Mouse (Mus musculus): ENCODE measurements around the gene Cybrd1. TPM values are rescaled to one million over a fixed set of nuclear protein-coding genes. Genes with fewer than 3 reads are reported as not detected.

Cybrd1 gene
- polyA plus RNA-seq, 1 experiment, result 8.3 TPM

DNA sequence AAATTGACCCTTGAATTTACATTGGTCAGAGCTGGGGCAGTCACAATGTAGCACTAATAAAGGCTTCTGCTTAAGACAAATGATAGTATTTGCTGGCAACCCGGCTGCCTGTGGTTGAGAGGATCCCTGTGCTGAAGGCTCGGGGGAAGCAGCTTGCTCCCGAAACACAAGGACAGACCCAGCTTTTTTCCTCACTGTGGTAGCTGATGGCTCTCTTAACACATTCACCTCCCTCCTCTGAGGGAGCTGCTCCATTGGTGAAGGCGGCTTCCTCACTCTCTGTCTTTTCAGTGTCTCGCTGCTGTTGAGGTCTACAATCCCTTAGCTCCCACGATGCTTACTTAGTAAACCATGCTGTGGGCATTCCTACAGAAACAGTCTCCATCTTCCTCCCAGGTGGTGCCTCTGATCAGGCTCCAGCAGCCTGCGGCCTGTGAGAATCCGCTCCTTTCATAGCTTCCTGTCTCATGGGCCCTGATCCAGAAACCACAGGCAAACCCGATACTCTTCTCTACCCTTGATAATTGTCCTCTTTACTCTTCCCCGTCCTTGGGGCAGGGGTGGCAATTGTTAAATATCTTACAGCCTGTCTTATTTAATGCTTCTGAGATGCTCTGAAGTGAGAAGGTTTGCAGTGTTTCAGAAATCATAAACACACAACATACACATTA is 15.0 kb upstream of the Cybrd1 start:
- no peak for TF ChIP-seq POLR2A (IDR thresholded peaks at IDR 0.05; ENCODE audit: borderline replicate concordance, extremely low read depth, low read depth, low read length)
- no peak for TF ChIP-seq CTCF (IDR thresholded peaks at IDR 0.05; ENCODE audit: insufficient read depth, low read length)
- no peak for DNase-seq
- WGBS, result 62% methylated on average over 10 of the region's 10 CpGs

DNA sequence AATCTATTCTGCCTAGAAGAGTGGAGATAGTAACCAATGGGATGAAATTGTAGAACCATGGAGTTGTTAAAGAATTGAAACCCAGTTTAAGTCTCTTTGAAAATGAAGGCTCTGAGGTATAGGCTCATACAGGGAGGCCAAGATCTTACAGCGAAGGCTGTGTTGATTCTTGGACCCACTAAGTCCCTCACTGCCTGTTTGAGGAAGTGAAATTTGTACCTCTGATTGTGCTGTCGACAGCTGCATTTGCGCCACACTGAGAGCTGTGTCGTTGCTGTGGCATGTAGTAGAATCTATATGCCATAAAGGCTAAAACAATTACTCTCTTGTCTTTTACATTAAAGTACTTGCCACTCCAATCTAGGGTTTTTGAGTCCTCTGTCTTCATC is 14.4 kb upstream of the Cybrd1 start:
- no peak for DNase-seq
- H3K4me1 ChIP-seq (ENCODE audit: control insufficient read depth, insufficient read depth, low read length), result no peaks in the 10 kb centered on the region; the same call in 1 of the 2 replicates
- no peak overlapping the region for H3K4me3 ChIP-seq (replicated peaks; ENCODE audit: extremely low read depth, low read depth, low read length)
- WGBS, result 69% methylated on average over 4 of the region's 4 CpGs
- TF ChIP-seq POLR2A (IDR thresholded peaks at IDR 0.05; ENCODE audit: borderline replicate concordance, extremely low read depth, low read depth, low read length) (no peak), CTCF (IDR thresholded peaks at IDR 0.05; ENCODE audit: insufficient read depth, low read length) (no peak)

More for the DNA sequence above, 15.0 kb upstream of the Cybrd1 start:
- Histone ChIP-seq H3K4me3 (replicated peaks; ENCODE audit: extremely low read depth, low read depth, low read length) (no peak overlapping the region), H3K4me1 (ENCODE audit: control insufficient read depth, insufficient read depth, low read length) (no peaks in the 10 kb centered on the region; the same call in 1 of the 2 replicates)

DNA sequence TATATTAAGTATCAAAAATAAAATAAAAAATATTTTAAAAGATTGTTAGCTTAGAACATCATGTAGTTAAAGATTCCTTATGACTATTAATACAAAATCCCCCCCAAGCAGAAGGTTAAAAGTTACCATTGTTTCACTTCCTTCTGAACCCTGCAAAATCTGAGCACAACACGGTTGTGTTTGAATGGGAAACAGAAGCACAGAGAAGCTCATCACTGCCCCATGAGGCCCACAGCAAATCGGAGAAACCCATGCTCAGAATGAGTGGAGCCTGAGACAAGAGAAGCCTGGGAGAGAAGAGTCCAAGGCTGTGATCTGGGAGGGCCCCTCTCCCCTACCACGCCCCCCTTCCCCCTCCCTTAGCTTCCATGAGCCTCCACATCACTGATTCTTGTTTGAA is 13.0 kb upstream of the Cybrd1 start:
- WGBS, result 57% methylated on average over 3 of the region's 3 CpGs
- no peak for DNase-seq
- TF ChIP-seq CTCF (IDR thresholded peaks at IDR 0.05; ENCODE audit: insufficient read depth, low read length) (no peak), POLR2A (IDR thresholded peaks at IDR 0.05; ENCODE audit: borderline replicate concordance, extremely low read depth, low read depth, low read length) (no peak)
- Histone ChIP-seq H3K4me3 (replicated peaks; ENCODE audit: extremely low read depth, low read depth, low read length) (no peak overlapping the region), H3K4me1 (ENCODE audit: control insufficient read depth, insufficient read depth, low read length) (no peaks in the 10 kb centered on the region; the same call in 1 of the 2 replicates)

DNA sequence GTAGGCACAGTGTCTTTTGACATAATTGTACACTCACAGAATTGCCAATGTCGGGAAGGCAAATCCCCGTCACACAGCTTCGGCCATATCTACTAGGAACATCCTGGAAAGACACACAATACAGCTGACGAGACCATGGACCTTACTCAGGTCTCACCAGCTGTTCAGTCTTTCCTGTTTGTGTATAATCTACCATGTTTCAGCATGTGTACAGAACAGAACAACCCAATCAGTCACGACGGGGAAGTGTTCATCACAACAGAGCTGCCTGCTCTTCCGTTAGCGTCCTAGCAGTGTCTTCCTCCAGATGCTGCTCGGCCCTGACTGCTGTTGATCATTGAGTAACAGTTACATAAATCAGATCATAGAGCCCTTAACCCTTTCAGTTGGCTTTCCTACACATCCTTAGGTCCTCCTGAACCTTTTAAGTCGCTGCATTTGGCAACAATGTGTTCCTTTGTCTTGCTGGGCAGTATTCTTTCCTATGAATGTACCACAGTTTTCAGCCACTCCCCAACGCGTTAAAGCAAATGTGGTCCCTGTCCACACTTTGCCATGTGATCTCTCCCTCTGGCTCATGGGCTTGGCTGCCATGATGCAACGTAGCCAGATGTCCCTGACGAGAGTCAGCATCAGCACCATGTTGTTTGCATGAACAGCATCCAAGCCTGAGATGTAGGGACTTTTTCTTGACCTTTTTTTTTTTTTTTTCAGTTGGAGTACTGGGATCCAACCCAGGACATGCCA is 12.1 kb upstream of the Cybrd1 start:
- WGBS, result 47% methylated on average over 14 of the region's 14 CpGs
- Histone ChIP-seq H3K4me3 (replicated peaks; ENCODE audit: extremely low read depth, low read depth, low read length) (no peak overlapping the region), H3K4me1 (ENCODE audit: control insufficient read depth, insufficient read depth, low read length) (no peaks in the 10 kb centered on the region; the same call in 1 of the 2 replicates)
- TF ChIP-seq POLR2A (IDR thresholded peaks at IDR 0.05; ENCODE audit: borderline replicate concordance, extremely low read depth, low read depth, low read length) (no peak), CTCF (IDR thresholded peaks at IDR 0.05; ENCODE audit: insufficient read depth, low read length) (no peak)
- DNase-seq, result no peak

DNA sequence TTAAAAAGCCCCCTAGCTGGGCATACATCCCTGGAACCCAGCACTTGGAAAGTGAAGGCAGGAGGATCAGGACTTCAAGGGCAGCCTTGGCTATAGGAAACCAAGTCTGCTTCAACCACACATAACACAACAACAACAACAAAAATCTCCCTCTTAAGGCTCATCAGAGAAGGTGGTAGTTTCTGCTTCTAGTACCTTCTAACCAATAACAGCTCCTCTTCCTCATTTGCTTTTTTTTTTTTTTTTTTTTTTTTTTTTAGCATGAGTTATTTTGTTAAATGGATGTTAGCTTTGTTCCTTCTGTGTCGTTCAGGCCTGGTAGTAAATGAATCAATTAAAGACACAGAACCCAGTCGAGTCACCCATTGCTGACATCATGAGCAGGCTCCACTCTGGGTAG is 10.5 kb upstream of the Cybrd1 start:
- Histone ChIP-seq H3K4me1 (ENCODE audit: control insufficient read depth, insufficient read depth, low read length) (no peaks in the 10 kb centered on the region; the same call in 1 of the 2 replicates), H3K4me3 (replicated peaks; ENCODE audit: extremely low read depth, low read depth, low read length) (no peak overlapping the region)
- TF ChIP-seq POLR2A (IDR thresholded peaks at IDR 0.05; ENCODE audit: borderline replicate concordance, extremely low read depth, low read depth, low read length) (no peak), CTCF (IDR thresholded peaks at IDR 0.05; ENCODE audit: insufficient read depth, low read length) (no peak)
- WGBS, result 67% methylated on average over 2 of the region's 2 CpGs
- DNase-seq, result no peak

DNA sequence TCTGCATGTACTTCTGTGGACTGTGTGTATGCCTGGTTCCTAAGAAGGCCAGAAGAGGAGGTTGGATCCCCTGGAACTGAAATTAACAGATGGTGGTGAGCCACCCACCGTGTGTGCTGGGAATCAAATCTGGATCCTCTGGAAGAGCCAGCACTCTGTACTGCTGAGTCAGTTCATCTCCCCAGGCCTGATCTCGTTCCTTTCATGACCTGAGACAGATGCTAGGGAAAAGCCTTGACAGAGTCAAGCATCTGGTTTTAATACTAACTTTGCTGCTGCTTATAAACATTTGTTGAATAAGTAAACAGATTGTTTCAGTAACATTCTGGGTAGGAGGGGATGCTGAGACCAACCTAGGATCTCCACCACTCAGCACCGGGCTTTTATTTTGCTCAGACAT is 9.2 kb upstream of the Cybrd1 start:
- WGBS, result 67% methylated on average over 3 of the region's 3 CpGs
- no peaks in the 10 kb centered on the region; the same call in 1 of the 2 replicates for H3K4me1 ChIP-seq (ENCODE audit: control insufficient read depth, insufficient read depth, low read length)
- no peak for TF ChIP-seq POLR2A (IDR thresholded peaks at IDR 0.05; ENCODE audit: borderline replicate concordance, extremely low read depth, low read depth, low read length)
- TF ChIP-seq CTCF (IDR thresholded peaks at IDR 0.05; ENCODE audit: insufficient read depth, low read length), result no peak
- no peak overlapping the region for H3K4me3 ChIP-seq (replicated peaks; ENCODE audit: extremely low read depth, low read depth, low read length)
- DNase-seq, result no peak

DNA sequence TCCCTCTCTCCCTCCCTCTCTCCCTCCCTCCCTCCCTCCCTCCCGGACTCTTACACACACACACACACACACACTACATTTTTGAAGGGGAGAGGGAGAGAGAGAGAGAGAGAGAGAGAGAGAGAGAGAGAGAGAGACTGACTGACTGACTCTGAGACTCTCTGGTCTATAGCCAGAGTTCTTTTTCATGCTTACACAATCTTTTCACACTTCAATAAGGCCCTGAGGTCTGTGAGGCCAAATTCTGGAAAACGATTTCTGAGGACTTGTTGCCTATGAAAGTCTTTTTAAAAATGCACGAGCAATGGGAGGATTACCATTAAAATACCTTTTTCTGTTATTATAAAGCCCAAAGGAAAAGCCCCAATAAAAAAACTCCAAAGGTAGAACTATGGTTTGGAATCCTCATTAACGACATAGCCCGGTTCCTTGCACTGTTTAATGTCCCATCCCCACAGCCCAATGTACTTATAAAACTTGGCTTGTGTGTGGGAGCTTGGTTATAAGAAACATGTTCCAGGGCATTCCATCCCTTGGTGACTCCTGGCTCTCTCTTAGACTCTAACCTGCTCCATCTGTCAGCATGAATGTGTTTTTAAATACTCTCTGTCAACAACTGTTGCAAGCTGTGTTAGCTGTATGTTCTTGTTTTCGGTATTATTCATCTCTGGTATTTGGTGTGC is 4.1 kb upstream of the Cybrd1 start:
- TF ChIP-seq CTCF (IDR thresholded peaks at IDR 0.05; ENCODE audit: insufficient read depth, low read length), result no peak
- no peak for TF ChIP-seq POLR2A (IDR thresholded peaks at IDR 0.05; ENCODE audit: borderline replicate concordance, extremely low read depth, low read depth, low read length)
- DNase-seq, result no peak
- H3K4me1 ChIP-seq (ENCODE audit: control insufficient read depth, insufficient read depth, low read length), result peaks cover 4% of the 10 kb centered on the region
- WGBS, result 67% methylated on average over 6 of the region's 6 CpGs
- H3K4me3 ChIP-seq (replicated peaks; ENCODE audit: extremely low read depth, low read depth, low read length), result no peak overlapping the region

DNA sequence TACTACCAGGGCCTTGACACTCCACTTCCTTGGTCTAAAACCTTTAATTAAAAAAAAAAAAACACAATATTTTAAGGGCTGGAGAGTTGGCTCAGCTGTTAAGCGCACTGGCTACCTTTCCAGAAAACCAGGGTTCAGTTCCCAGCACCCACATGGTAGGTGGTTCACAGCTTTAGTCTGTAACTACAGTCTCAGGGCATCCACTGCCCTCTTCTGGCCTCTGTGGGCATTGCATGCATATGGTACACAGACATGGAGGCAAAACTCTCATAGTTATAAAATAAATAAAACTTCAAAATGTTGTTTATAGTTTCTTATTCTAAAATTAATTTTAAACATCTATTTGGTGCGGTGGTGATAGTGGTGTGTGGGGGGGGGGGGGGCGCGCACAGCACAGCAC is 1.6 kb upstream of the Cybrd1 start:
- H3K4me1 ChIP-seq (ENCODE audit: control insufficient read depth, insufficient read depth, low read length), result peaks cover 4% of the 10 kb centered on the region
- no peak for DNase-seq
- no peak overlapping the region for H3K4me3 ChIP-seq (replicated peaks; ENCODE audit: extremely low read depth, low read depth, low read length)
- TF ChIP-seq CTCF (IDR thresholded peaks at IDR 0.05; ENCODE audit: insufficient read depth, low read length) (peak; percentile 21; the same call in 1 of the 2 replicates), POLR2A (IDR thresholded peaks at IDR 0.05; ENCODE audit: borderline replicate concordance, extremely low read depth, low read depth, low read length) (no peak)
- 96% methylated on average over 4 of the region's 4 CpGs for WGBS

DNA sequence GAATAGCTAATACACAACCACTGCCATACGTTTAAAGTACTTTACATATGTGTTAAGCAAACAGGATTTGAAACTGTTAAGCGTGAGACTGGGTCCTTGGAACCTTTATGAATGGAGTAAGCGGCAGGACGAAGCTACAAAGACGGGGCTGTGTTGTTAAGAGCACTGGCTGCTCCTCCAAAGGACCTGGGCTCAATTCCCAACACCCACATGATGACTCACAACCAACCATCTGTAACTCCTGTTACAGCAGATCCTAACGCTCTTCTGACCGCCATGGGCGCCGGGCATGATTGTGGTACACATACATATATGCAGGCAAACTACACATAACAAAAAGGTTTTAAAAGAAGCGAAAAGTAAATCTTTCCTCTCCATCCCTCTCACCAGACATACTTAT is 3.1 kb downstream of the Cybrd1 start:
- no peak for DNase-seq
- 81% methylated on average over 10 of the region's 10 CpGs for WGBS

More for the DNA sequence above, 3.1 kb downstream of the Cybrd1 start:
- Histone ChIP-seq H3K4me1 (ENCODE audit: control insufficient read depth, insufficient read depth, low read length) (peaks cover 6% of the 10 kb centered on the region), H3K4me3 (replicated peaks; ENCODE audit: extremely low read depth, low read depth, low read length) (no peak overlapping the region)
- TF ChIP-seq CTCF (IDR thresholded peaks at IDR 0.05; ENCODE audit: insufficient read depth, low read length), result no peak
- TF ChIP-seq POLR2A (IDR thresholded peaks at IDR 0.05; ENCODE audit: borderline replicate concordance, extremely low read depth, low read depth, low read length), result no peak
